Mouse (Mus musculus) lung, embryonic 15.5 days (tissue): ENCODE results near the gene Tmem198. TPM values are rescaled to one million over a fixed set of nuclear protein-coding genes. Genes with fewer than 3 reads are reported as not detected.

Source experiments
- ATAC-seq: fragments of 200-750 bp; cut with Nextera tagmentation; 2 replicates; pipeline ENCODE4 v1.8.0; 2017; ENCODE audit warnings: moderate number of reproducible peaks, borderline replicate concordance; ENCODE audit not compliant: low FRiP score, low TSS enrichment; ENCODE audit errors: extremely low read depth
- H3K27ac ChIP-seq: fragments of 300-500 bp; sonication (generic); 2 replicates; pipeline ENCODE4 v1.5.1; 2015; ENCODE audit warnings: moderate library complexity, mild to moderate bottlenecking, inconsistent platforms
- H3K27me3 ChIP-seq: fragments of 300-500 bp; sonication (generic); 2 replicates; pipeline ENCODE4 v1.6.1; 2015; ENCODE audit warnings: inconsistent platforms
- H3K36me3 ChIP-seq: fragments of 300-500 bp; sonication (generic); 2 replicates; pipeline ENCODE4 v1.6.1; 2015; ENCODE audit warnings: inconsistent platforms
- H3K4me1 ChIP-seq: fragments of 300-500 bp; sonication (generic); 2 replicates; pipeline ENCODE4 v1.6.1; 2015; ENCODE audit warnings: inconsistent platforms
- H3K4me2 ChIP-seq: fragments of 300-500 bp; sonication (generic); 2 replicates; pipeline ENCODE4 v1.6.1; 2015; ENCODE audit warnings: inconsistent platforms, mild to moderate bottlenecking, moderate library complexity
- H3K4me3 ChIP-seq: fragments of 300-500 bp; sonication (generic); 2 replicates; pipeline ENCODE4 v1.5.1; 2015; ENCODE audit warnings: mild to moderate bottlenecking, inconsistent platforms
- H3K9ac ChIP-seq: fragments of 300-500 bp; sonication (generic); 2 replicates; pipeline ENCODE4 v1.6.1; 2015; ENCODE audit warnings: inconsistent platforms
- H3K9me3 ChIP-seq: fragments of 300-500 bp; sonication (generic); 2 replicates; pipeline ENCODE4 v1.6.1; 2016; ENCODE audit warnings: inconsistent platforms
- WGBS: fragments of 180-500 bp; shearing (Covaris S2); methylation state at CpG from one replicate; pipeline ENCODE4 v1.1.7; 2015; 5-methylcytosine and 5-hydroxymethylcytosine counted together
- polyA plus RNA-seq: library from polyadenylated mRNA; unstranded; fragments of >200 nt; fragmentation: Nextera tagmentation; extraction: Ambion mirVana; gene quantifications from 2 replicates; pipeline ENCODE4 v1.2.1, GENCODE M21; 2015

The Tmem198 gene
- polyA plus RNA-seq, 1 experiment from 2014 or later: 0.82 TPM

- ATAC-seq: no peak
- Histone ChIP-seq H3K9ac (no peak overlapping the region), H3K4me2 (no peak overlapping the region), H3K9me3 (no peaks in the 10 kb centered on the region), H3K4me1 (no peaks in the 10 kb centered on the region), H3K4me3 (no peak overlapping the region), H3K27ac (no peak overlapping the region), H3K27me3 (no peaks in the 10 kb centered on the region), H3K36me3 (peaks cover 38% of the 10 kb centered on the region; the same call in 1 of the 2 replicates)
- 84% methylated on average over 19 of the region's 19 CpGs for WGBS
Observed at GRCm38 (mm10) chr1:75532280-75533172, 53.2 kb downstream of the Tmem198 start.

DNA sequence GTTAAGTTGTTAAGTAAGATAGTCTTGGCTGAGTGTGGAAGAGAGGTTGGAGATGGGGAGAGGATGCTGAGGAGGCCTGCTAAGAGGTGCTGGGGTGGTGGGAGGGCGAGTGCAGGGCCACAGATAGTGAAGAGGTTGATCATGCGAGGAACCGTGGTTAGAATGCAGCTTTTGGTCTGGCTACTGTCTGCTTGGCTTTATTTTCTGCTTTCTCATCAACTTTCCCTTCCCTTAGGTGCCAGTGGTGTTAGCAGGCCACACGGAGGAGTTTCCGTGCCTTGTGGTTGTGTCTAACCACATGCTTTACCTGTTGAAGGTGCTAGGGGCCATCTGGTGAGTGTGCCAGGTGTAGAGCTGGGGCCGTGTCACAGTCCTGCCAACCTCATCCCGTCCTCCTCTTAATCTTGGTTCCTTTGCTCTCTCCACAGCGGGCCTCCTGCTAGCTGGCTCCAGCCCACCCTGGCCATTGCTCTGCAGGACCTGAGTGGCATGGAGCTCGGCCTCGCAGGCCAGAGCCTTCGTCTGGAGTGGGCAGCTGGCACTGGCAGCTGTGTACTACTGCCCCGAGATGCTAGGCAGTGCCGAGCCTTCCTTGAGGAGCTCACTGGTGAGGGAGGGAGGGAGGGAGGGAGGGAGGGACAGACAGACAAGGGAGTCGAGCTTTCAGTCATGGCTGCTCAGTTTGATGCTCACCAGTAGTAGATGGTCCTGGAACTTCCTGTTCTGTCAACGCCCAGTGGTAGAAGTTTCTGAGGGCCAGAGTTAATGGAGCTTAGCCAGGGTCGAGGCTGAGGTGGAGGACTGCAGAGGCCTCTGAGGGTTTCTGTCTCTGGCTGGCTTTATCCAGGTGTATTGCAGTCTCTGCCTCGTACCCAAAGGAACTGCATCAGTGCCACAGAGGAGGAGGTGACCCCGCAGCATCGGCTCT lies 54.3 kb downstream of the Tmem198 start:
- no peak overlapping the region for H3K9ac ChIP-seq
- H3K36me3 ChIP-seq: peaks cover 32% of the 10 kb centered on the region; the same call in 1 of the 2 replicates
- H3K4me2 ChIP-seq: no peak overlapping the region
- no peaks in the 10 kb centered on the region for H3K9me3 ChIP-seq
- no peak overlapping the region for H3K4me3 ChIP-seq
- no peaks in the 10 kb centered on the region for H3K27me3 ChIP-seq
- WGBS: 84% methylated on average over 19 of the region's 19 CpGs
- H3K27ac ChIP-seq: no peak overlapping the region
- H3K4me1 ChIP-seq: no peaks in the 10 kb centered on the region
- no peak for ATAC-seq

Other genes starting within 250 kb of the Tmem198 start
- not detected in 2 replicates for gene A630095N17Rik, start 247.4 kb upstream of the Tmem198 start, polyA plus RNA-seq
- gene Dnajb2, start 243.1 kb upstream of the Tmem198 start, polyA plus RNA-seq: 30.8 and 33.3 TPM in 2 replicates
- gene Ptprn, start 215.0 kb upstream of the Tmem198 start, polyA plus RNA-seq: 0.39 and 0.72 TPM in 2 replicates
- gene Resp18, start 201.1 kb upstream of the Tmem198 start, polyA plus RNA-seq: 0.91 and 1.4 TPM in 2 replicates
- gene Dnpep, start 161.5 kb upstream of the Tmem198 start, polyA plus RNA-seq: 121 and 124 TPM in 2 replicates
- 57.1 and 59.5 TPM in 2 replicates for gene Des, start 119.2 kb upstream of the Tmem198 start, polyA plus RNA-seq
- gene Speg, start 104.2 kb upstream of the Tmem198 start, polyA plus RNA-seq: 41.6 and 42.8 TPM in 2 replicates
- gene Gmppa, start 43.6 kb upstream of the Tmem198 start, polyA plus RNA-seq: 80.3 and 88.5 TPM in 2 replicates
- 0.26 and 0.30 TPM in 2 replicates for gene Asic4, start 29.1 kb upstream of the Tmem198 start, polyA plus RNA-seq
- gene Chpf, start 225 bp upstream of the Tmem198 start, polyA plus RNA-seq: 29.5 and 31.1 TPM in 2 replicates
- gene Obsl1, start 26.9 kb downstream of the Tmem198 start, polyA plus RNA-seq: 74.0 and 77.9 TPM in 2 replicates
- 3.6 and 4.6 TPM in 2 replicates for gene Inha, start 27.5 kb downstream of the Tmem198 start, polyA plus RNA-seq
- 20.7 and 20.8 TPM in 2 replicates for gene Stk11ip, start 42.0 kb downstream of the Tmem198 start, polyA plus RNA-seq
- gene Slc4a3, start 66.7 kb downstream of the Tmem198 start, polyA plus RNA-seq: 11.3 and 13.2 TPM in 2 replicates